ENCODE assay signal across 22 mouse cellular contexts in genomic region chr5:122231431-122231830, GRCm38 (mm10). TPM values are rescaled to one million over a fixed set of nuclear protein-coding genes. Genes with fewer than 3 reads are reported as not detected.
DNase-seq lines count a peak whose midpoint lies in the region; TF ChIP-seq lines count a peak whose summit lies in the region.
"Had no signal": no experiment of that assay in that cellular context is flagged by ENCODE, and none has a peak within 500 bp of the region (broad histone marks: within the 10 kb centered on the region; RNA-seq: fewer than 3 reads in every experiment).

No protein-coding gene starts in this region.

- in situ Hi-C loops in CH12.LX (cut with MboI; ENCODE audit: low pct_ligation_motif_present, low pct_unique_long_range_greater_than_20kb, low sequenced_read_pairs) = no loop called here

- H3K9ac ChIP-seq in CH12.LX (ENCODE audit: insufficient read depth, low read depth) = no peak overlapping the region
- H3K9ac ChIP-seq: embryonic facial prominence, embryonic 13.5 days; forebrain, embryonic 12.5 days; hindbrain, embryonic 13.5 days; midbrain, embryonic 15.5 days; neural tube, embryonic 13.5 days had no signal

- no peak overlapping the region for H3K4me3 ChIP-seq in thymus, adult 2 months (ENCODE audit: control insufficient read depth, insufficient read depth, low read length)
- H3K4me3 ChIP-seq in CH12.LX (replicated peaks in 1 of 3; ENCODE audit: low read depth in 2 of 3, low read length in 2 of 3, poor library complexity in 1 of 3) = no peak overlapping the region
- H3K4me3 ChIP-seq: embryonic facial prominence, embryonic 13.5 days; erythroblast, embryonic 14.5 days; forebrain, embryonic 12.5 days; heart, adult 2 months; hindbrain, embryonic 13.5 days; midbrain, embryonic 15.5 days; neural tube, embryonic 13.5 days had no signal

- peaks cover 63% of the 10 kb centered on the region for H3K4me1 ChIP-seq in thymus, adult 2 months (replicated peaks; ENCODE audit: control insufficient read depth, insufficient read depth, low read length)
- peaks cover 34 to 79% of the 10 kb centered on the region in 2 experiments for H3K4me1 ChIP-seq in CH12.LX (ENCODE audit: control insufficient read depth in 1 of 2, insufficient read depth in 2 of 2)
- H3K4me1 ChIP-seq: midbrain, embryonic 15.5 days had no signal

- no peak for TF ChIP-seq POLR2A in thymus, adult 2 months (IDR thresholded peaks at IDR 0.05; ENCODE audit: control insufficient read depth, extremely low read depth, insufficient read depth, low read length, poor library complexity)
- TF ChIP-seq POLR2A in CH12.LX (IDR thresholded peaks at IDR 0.05; ENCODE audit: low read depth, low read length) = no peak

- peaks cover 16% of the 10 kb centered on the region for H3K79me2 ChIP-seq in CH12.LX (replicated peaks; ENCODE audit: control insufficient read depth, extremely low read depth, insufficient read depth, poor library complexity, severe bottlenecking)

- no peak for TF ChIP-seq CTCF in thymus, adult 2 months (IDR thresholded peaks at IDR 0.05; ENCODE audit: borderline replicate concordance, control insufficient read depth, extremely low read depth, insufficient read depth, low read length, poor library complexity)
- no peak for TF ChIP-seq CTCF in CH12.LX (conservative IDR thresholded peaks at IDR 0.05 in 1 of 2, IDR thresholded peaks at IDR 0.05 in 1 of 2; ENCODE audit: low read depth in 2 of 2, low read length in 2 of 2)

- peaks cover 13% of the 10 kb centered on the region for H3K9me3 ChIP-seq in CH12.LX (replicated peaks; ENCODE audit: low read length)
- H3K9me3 ChIP-seq: midbrain, embryonic 15.5 days; neural tube, embryonic 13.5 days had no signal

- DNase-seq in thymus, adult 2 months = no peak
- DNase-seq in thymus, postnatal 10 days (ENCODE audit: low spot score in 2 of 2) = no peak
- DNase-seq in CH12.LX (ENCODE audit: extremely low read depth) = no peak
- peak; percentile 66 for DNase-seq in induced T-regulatory cell, adult 2 months (ENCODE audit: low read depth)
- no peak for DNase-seq in left cerebral cortex, adult 9 months (ENCODE audit: low spot score in 2 of 2)
- DNase-seq in urinary bladder, postnatal 36 days (ENCODE audit: low spot score in 2 of 2) = no peak
- DNase-seq in layer of hippocampus, adult 9-11 months = no peak
- DNase-seq: adrenal gland, adult 2 months; cerebellum, adult 2 months; cerebellum, postnatal 25 days; embryo, embryonic 11 days; gastrocnemius, postnatal 25 days; heart, adult 2 months; kidney, postnatal 10 days; right cerebral cortex, postnatal 4 days had no signal

- dilution Hi-C loops in CH12.LX (cut with MboI; ENCODE audit: extremely low pct_ligation_motif_present, extremely low pct_unique_long_range_greater_than_20kb, low sequenced_read_pairs) = no loop called here

- no peaks in the 10 kb centered on the region for H3K27me3 ChIP-seq in thymus, adult 2 months (ENCODE audit: control insufficient read depth, insufficient read depth, low read length)
- no peaks in the 10 kb centered on the region for H3K27me3 ChIP-seq in CH12.LX (replicated peaks)
- H3K27me3 ChIP-seq: embryonic facial prominence, embryonic 13.5 days; forebrain, embryonic 12.5 days; hindbrain, embryonic 13.5 days; midbrain, embryonic 15.5 days; neural tube, embryonic 13.5 days; Patski had no signal

- H3K4me2 ChIP-seq in CH12.LX (ENCODE audit: insufficient read depth, low read depth, poor library complexity, severe bottlenecking) = no peak overlapping the region
- H3K4me2 ChIP-seq: embryonic facial prominence, embryonic 13.5 days; forebrain, embryonic 12.5 days; hindbrain, embryonic 13.5 days; midbrain, embryonic 15.5 days; neural tube, embryonic 13.5 days had no signal

- peak overlapping the region; percentile 82 for H3K27ac ChIP-seq in thymus, adult 2 months (ENCODE audit: control insufficient read depth, insufficient read depth, low read length)
- peak overlapping the region; percentile 98 for H3K27ac ChIP-seq in CH12.LX (ENCODE audit: insufficient read depth, low read depth)
- H3K27ac ChIP-seq: forebrain, embryonic 12.5 days; heart, adult 2 months; hindbrain, embryonic 13.5 days; midbrain, embryonic 15.5 days; neural tube, embryonic 13.5 days had no signal

- 26% methylated on average over 6 of the region's 6 CpGs for WGBS in thymus, adult 2 months

- TF ChIP-seq EP300 in CH12.LX (IDR thresholded peaks at IDR 0.05; ENCODE audit: low read length) = no peak

- no peaks in the 10 kb centered on the region for H3K36me3 ChIP-seq in thymus, adult 2 months (ENCODE audit: control insufficient read depth, insufficient read depth, low read length)
- H3K36me3 ChIP-seq in CH12.LX (replicated peaks in 1 of 2; ENCODE audit: control insufficient read depth in 1 of 2, insufficient read depth in 1 of 2, low read length in 1 of 2) = peaks cover 20 to 64% of the 10 kb centered on the region in 2 experiments
- H3K36me3 ChIP-seq: forebrain, embryonic 12.5 days; hindbrain, embryonic 13.5 days; midbrain, embryonic 15.5 days; neural tube, embryonic 13.5 days had no signal

- TF ChIP-seq RAD21 in CH12.LX (IDR thresholded peaks at IDR 0.05; ENCODE audit: low read depth, low read length) = no peak

TF ChIP-seq in CH12.LX, 34 proteins besides CTCF, POLR2A, EP300 and RAD21:
- TF ChIP-seq NRF1 (IDR thresholded peaks at IDR 0.05; ENCODE audit: low read depth, low read length) (no peak), ETS1 (conservative IDR thresholded peaks at IDR 0.05; ENCODE audit: low read depth, low read length) (0 out of 2 replicates have a peak, but pooled peaks have one; percentile 20)

RNA-seq across cellular contexts. Expression of gene Hvcn1, which starts 24.8 kb away (rescaled TPM):
- 43.9 and 49.9 TPM in 2 replicates for polyA plus RNA-seq in thymus, adult 2 months (2012; rRNA removed)
- 156 and 167 TPM in 2 replicates for total RNA-seq in CH12.LX (2012; rRNA removed)
- 132 and 143 TPM in 2 replicates for total RNA-seq in CH12.LX (2014; rRNA removed)
- 145 and 159 TPM in 2 replicates for polyA plus RNA-seq in CH12.LX (2012; ENCODE audit: insufficient read length, low read depth)

RNA-seq across cellular contexts. Expression of gene Tctn1, which starts 32.8 kb away (rescaled TPM):
- polyA plus RNA-seq in thymus, adult 2 months (2012; rRNA removed) = 41.4 and 45.0 TPM in 2 replicates
- total RNA-seq in CH12.LX (2012; rRNA removed) (7.6 and 8.8 TPM in 2 replicates), CH12.LX (2014; rRNA removed) (2.6 and 2.9 TPM in 2 replicates)
- 3.7 and 4.4 TPM in 2 replicates for polyA plus RNA-seq in CH12.LX (2012; ENCODE audit: insufficient read length, low read depth)

RNA-seq across cellular contexts. Expression of gene Pptc7, which starts 52.7 kb away (rescaled TPM):
- polyA plus RNA-seq in thymus, adult 2 months (2012; rRNA removed) = 72.4 and 78.8 TPM in 2 replicates
- 17.1 and 19.9 TPM in 2 replicates for total RNA-seq in CH12.LX (2012; rRNA removed)
- total RNA-seq in CH12.LX (2014; rRNA removed) = 25.6 and 25.9 TPM in 2 replicates
- 22.2 and 23.6 TPM in 2 replicates for polyA plus RNA-seq in CH12.LX (2012; ENCODE audit: insufficient read length, low read depth)
